Comparison of ENCODE assay signal across 8 mouse cellular contexts in the genomic region with DNA sequence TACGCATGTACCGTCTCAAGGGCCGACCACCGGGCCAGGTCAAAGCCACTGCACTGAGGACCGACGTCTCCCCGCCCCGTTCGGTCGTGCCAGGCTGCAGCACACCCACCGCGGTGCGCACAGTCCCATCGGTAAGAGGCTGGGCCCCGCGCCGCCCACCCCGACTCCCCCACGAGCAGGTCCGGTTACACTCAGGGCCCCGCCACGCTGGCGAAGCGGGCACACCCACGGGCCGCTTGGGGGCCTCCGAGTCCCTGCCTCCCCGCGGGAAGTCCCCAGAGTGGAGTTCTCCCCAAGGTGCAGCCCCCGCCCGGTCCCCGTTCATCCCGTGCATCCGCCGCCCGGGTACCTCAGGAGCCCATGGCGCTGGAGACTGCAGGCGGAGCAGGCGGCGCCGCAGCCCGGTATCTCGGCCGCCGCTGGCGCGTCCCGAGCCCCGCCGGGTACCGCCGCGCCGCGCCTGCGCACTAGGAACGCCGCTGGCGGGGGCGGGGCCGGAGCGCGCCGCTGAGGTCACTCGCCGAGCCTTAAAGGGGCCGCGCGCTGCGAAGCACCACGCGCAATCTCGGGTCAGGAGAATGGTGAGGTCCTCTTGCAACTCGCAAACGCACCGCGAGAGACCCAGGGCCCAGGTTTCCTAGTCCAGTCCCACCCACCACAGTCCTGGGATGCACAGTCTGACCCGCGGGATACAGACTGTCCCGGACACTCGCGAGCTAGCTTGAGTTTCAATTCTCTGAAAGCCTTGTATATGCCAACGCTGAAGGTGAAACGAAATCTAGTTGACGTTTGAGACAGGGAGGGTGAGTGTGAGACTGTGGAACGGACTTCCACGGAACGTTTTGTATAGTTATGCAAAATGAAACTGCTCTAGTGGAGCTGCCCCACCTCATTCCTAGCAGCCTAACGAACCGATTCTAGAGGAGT. TPM values are rescaled to one million over a fixed set of nuclear protein-coding genes. Genes with fewer than 3 reads are reported as not detected.
A peak's percentile ranks its signal among the peaks of the same experiment; 100 is the strongest.
DNase-seq lines count a peak whose midpoint lies in the region; ATAC-seq lines count a peak whose summit lies in the region.

A gene (minus strand): TSS at position 734 of the 927 bp plus-strand sequence.

- H3K4me3 ChIP-seq in intestine, embryonic 15.5 days (replicated peaks) = peak within 1 kb of the TSS; percentile 91

- H3K27ac ChIP-seq in intestine, embryonic 15.5 days = peak within 1 kb of the TSS; percentile 77

- H3K9ac ChIP-seq in intestine, embryonic 15.5 days = peak within 1 kb of the TSS; percentile 93

- H3K9me3 ChIP-seq in intestine, embryonic 15.5 days = no peaks in the 10 kb centered on the region

- H3K4me1 ChIP-seq in intestine, embryonic 15.5 days (replicated peaks) = peaks cover 42% of the 10 kb centered on the region

- no peaks in the 10 kb centered on the region for H3K27me3 ChIP-seq in intestine, embryonic 15.5 days (replicated peaks)

- no peaks in the 10 kb centered on the region for H3K36me3 ChIP-seq in intestine, embryonic 15.5 days

- intact Hi-C loops in gastrocnemius, postnatal 36 days (cut with DNase I) = loop anchor here (2.0 kb wide), 1 partner anchor 38 kb away; no protein-coding TSS in a partner anchor
- intact Hi-C loops in left cerebral cortex, postnatal 14 days (cut with DNase I) = loop anchor here (5.0 kb wide), 2 partner anchors 39 to 64 kb away; no protein-coding TSS in a partner anchor

- ATAC-seq in intestine, embryonic 15.5 days = peak; percentile 95
- peak; percentile 55 for ATAC-seq in megakaryocyte-erythroid progenitor cell, adult 5-6 weeks (replicated peaks; ENCODE audit: low FRiP score, low TSS enrichment, poor library complexity, severe bottlenecking)

- peak within 1 kb of the TSS; percentile 90 for H3K4me2 ChIP-seq in intestine, embryonic 15.5 days (replicated peaks)

- peak; percentile 68 for DNase-seq in adrenal gland, adult 8-10 months
- DNase-seq in embryo, embryonic 11.5 days (ENCODE audit: low read depth, low spot score) = peak; percentile 76
- DNase-seq in gastrocnemius, postnatal 36 days = peak; percentile 82 to 85
- peak; percentile 74 to 89 for DNase-seq in left cerebral cortex, postnatal 14 days (ENCODE audit: low spot score in 2 of 2)
- peak; percentile 90 for DNase-seq in right cerebral cortex, postnatal 25 days
- DNase-seq in urinary bladder, postnatal 36 days (ENCODE audit: low spot score in 2 of 2) = peak; percentile 81 to 83

- under 1% methylated on average over 90 of the region's 90 CpGs for WGBS in intestine, embryonic 15.5 days

RNA-seq across cellular contexts. Expression of the gene that starts here (rescaled TPM):
- total RNA-seq in adrenal gland, adult 8-10 months (2022) = 10 to 100 TPM; 39.1 to 76.8 (median 65.3) TPM
- 10 to 100 TPM; 23.2 to 30.0 TPM for total RNA-seq in gastrocnemius, postnatal 36 days (2021)
- polyA plus RNA-seq in intestine, embryonic 15.5 days (2015; fragmentation: Nextera tagmentation; extraction: Ambion mirVana) = 49.4 and 51.0 TPM in 2 replicates
- 10 to 100 TPM; 56.2 to 56.8 TPM for total RNA-seq in left cerebral cortex, postnatal 14 days (2021)
- total RNA-seq in megakaryocyte-erythroid progenitor cell, adult 5-6 weeks (2014; fragmentation: Nextera tagmentation) = 8.3 and 9.2 TPM in 2 replicates
- total RNA-seq in megakaryocyte-erythroid progenitor cell, adult 5-6 weeks (2017) = 1.8 and 5.0 TPM in 2 replicates

Comparison
In these comparisons a context has a peak if more than half of its experiments do, and no peak if none do; other contexts are left out.
1. Peak in every context shown above with its lines: DNase-seq, ATAC-seq, H3K4me3 ChIP-seq and H3K27ac ChIP-seq.